Mouse (Mus musculus): ENCODE measurements around the gene March2.
A peak's percentile ranks its signal among the peaks of the same experiment; 100 is the strongest.

DNA sequence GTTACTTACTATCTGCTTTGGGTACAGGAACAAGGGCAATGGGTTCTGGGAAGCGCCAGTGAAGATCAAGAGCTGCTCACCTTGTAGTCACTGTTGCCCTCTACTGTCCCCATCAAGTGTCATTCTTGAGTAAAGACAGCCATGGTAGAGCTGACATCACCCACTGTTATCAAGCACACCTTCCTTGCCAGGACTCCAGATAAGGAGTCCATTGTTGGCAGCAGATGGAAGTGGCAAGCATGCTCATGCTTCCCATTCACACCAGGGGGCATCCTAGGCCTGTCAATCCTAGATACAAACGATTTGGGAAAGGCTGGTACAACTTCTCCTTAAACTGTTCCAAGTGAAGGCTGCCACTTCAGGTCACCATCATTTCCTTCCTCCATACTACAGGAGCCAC is 27.5 kb upstream of the March2 start:
- peak; percentile 49 for TF ChIP-seq CTCF (IDR thresholded peaks at IDR 0.05; ENCODE audit: control insufficient read depth, insufficient read depth, low read length)
- no peak for TF ChIP-seq POLR2A (IDR thresholded peaks at IDR 0.05; ENCODE audit: borderline replicate concordance, control insufficient read depth, low read depth, low read length)

All from bone marrow, adult 2 months (tissue).